Mouse (Mus musculus): Measurements from ENCODE around the gene Golt1a. TPM values are rescaled to one million over a fixed set of nuclear protein-coding genes. Genes with fewer than 3 reads are reported as not detected.
"Not testable (repeated sequence)": the region's sequence is repeated elsewhere in the genome, so short reads cannot be mapped to it uniquely, and the experiment has no call there.

Gene Golt1a
- total RNA-seq, 2 experiments from 2014 or later = 0.37 to 0.72 TPM

DNA sequence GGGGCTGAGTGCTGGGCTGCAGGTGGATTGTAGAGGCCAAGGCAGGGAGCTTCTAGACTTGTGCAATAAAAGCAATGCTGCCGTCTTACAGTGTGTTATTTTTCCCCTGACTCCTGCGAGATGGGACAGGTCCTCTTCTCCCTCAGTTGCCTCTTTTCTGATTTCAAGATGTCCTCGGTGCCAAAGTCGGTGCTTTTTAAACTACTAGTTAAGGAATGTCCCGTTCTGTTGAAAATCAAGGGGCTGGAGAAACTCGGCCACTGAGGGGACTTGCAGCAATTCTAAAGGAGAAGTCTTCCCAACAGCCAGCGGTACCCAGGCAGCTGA lies 20.0 kb downstream of the Golt1a start:
- no peak for DNase-seq (ENCODE audit: extremely low spot score in 1 of 2, low spot score in 2 of 2)

GRCm38 (mm10) chr1:133331142-133331541 lies 21.5 kb downstream of the Golt1a start:
- TF ChIP-seq CTCF (IDR thresholded peaks at IDR 0.05) = no peak
- H3K27ac ChIP-seq = peak overlapping the region; percentile 28; the same call in 1 of the 2 replicates
- H3K4me3 ChIP-seq = no peak overlapping the region
- intact Hi-C loops (cut with DNase I) = no loop called here
- no peak for DNase-seq (ENCODE audit: extremely low spot score in 1 of 2, low spot score in 2 of 2)

More for the DNA sequence above, 20.0 kb downstream of the Golt1a start:
- TF ChIP-seq CTCF (IDR thresholded peaks at IDR 0.05) = no peak
- intact Hi-C loops (cut with DNase I) = no loop called here
- Histone ChIP-seq H3K27ac (no peak overlapping the region), H3K4me3 (no peak overlapping the region; the same call in 1 of the 2 replicates)

DNA sequence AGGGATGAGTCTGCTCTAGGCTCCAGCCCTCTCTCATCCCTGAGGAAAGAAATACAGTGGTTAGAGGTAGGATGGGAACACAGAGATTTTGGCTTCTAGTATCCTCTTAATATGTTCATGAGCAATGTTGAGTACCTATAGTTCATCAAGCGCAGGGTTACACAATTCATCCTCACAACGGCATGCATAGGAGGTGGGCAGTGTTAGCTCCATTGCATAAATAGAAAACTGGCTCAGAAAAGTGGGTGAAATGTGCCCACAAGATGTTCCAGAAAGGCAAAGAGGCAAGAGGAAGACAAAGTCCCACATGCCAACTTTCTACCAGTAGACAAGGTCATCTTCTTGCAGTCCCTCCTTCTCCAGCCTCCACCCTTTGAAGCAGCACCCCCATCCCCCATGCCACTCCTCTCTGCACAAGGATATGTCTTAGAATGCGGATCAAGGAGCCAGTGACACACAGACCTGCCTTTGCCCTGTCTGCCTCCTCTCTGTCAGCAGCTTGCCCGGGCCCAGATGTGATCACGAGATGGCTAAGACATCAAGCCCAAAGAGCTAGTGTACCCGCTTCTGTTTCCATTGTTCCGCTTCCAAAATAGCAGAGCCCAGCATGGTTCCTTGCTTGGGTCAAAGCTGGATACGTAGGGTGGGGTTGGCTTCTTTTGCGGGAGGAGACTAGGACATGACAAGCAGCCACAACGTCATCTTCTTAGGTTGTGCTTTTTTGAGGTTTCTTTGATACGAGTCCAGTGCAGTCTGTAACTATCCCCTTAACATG lies 23.2 kb downstream of the Golt1a start:
- peak overlapping the region; percentile 75 for H3K27ac ChIP-seq
- TF ChIP-seq CTCF (IDR thresholded peaks at IDR 0.05) = no peak
- no peak overlapping the region for H3K4me3 ChIP-seq
- intact Hi-C loops (cut with DNase I) = no loop called here
- no peak for DNase-seq (ENCODE audit: extremely low spot score in 1 of 2, low spot score in 2 of 2)

DNA sequence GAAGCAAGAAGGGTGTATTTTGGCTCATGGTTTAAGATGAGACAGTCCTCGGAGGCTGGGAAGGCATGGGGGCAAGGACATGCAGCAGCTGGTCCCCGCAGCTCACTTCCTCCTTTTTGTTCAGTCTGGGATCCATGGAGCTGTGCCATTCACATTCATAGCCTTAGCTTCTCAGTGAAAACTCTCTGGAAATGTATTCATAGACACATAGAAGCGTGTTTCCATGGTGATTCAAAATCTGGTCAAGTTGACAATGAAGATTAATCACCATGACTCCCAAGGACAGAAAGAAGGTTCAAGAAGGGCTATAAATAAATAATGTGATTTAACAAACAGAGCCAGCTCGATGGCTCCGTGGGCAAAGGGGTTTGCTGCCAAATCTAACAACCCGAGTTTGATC lies 24.3 kb downstream of the Golt1a start:
- no peak overlapping the region for H3K27ac ChIP-seq

DNA sequence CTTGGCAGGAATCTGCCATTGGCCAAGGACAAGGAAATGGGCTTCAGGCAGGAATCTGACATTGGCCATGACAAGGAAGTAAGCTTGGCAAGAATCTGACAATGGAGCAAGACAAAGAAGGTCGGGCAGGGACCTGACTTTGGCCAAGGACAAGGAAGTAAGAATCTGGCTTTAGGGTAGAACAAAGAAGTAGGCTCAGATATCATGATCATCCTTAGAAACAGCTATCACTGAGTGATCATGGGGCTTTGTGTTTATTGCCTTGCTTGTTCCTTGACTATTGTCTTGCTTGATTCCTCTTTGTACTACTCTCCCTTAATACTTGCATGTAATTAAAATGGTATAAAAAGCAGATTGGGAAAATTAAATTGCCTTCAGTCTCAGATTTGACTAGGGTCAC lies 30.8 kb downstream of the Golt1a start:
- intact Hi-C loops (cut with DNase I); H3K4me3 ChIP-seq; DNase-seq (ENCODE audit: extremely low spot score in 1 of 2, low spot score in 2 of 2); H3K27ac ChIP-seq: not testable (repeated sequence)

More for the DNA sequence above, 24.3 kb downstream of the Golt1a start:
- H3K4me3 ChIP-seq = no peak overlapping the region
- no peak for TF ChIP-seq CTCF (IDR thresholded peaks at IDR 0.05)
- no peak for DNase-seq (ENCODE audit: extremely low spot score in 1 of 2, low spot score in 2 of 2)
- intact Hi-C loops (cut with DNase I) = no loop called here

- DNase-seq (ENCODE audit: extremely low spot score in 1 of 2, low spot score in 2 of 2) = no peak
- no peak overlapping the region for H3K27ac ChIP-seq
- no peak for TF ChIP-seq CTCF (IDR thresholded peaks at IDR 0.05)
- H3K4me3 ChIP-seq = no peak overlapping the region
- intact Hi-C loops (cut with DNase I) = no loop called here
Observed at GRCm38 (mm10) chr1:133344357-133344756, 34.8 kb downstream of the Golt1a start.

GRCm38 (mm10) chr1:133346531-133346930 lies 36.9 kb downstream of the Golt1a start:
- intact Hi-C loops (cut with DNase I) = no loop called here
- no peak for DNase-seq (ENCODE audit: extremely low spot score in 1 of 2, low spot score in 2 of 2)
- TF ChIP-seq CTCF (IDR thresholded peaks at IDR 0.05) = no peak
- no peak overlapping the region for H3K27ac ChIP-seq
- H3K4me3 ChIP-seq = no peak overlapping the region

DNA sequence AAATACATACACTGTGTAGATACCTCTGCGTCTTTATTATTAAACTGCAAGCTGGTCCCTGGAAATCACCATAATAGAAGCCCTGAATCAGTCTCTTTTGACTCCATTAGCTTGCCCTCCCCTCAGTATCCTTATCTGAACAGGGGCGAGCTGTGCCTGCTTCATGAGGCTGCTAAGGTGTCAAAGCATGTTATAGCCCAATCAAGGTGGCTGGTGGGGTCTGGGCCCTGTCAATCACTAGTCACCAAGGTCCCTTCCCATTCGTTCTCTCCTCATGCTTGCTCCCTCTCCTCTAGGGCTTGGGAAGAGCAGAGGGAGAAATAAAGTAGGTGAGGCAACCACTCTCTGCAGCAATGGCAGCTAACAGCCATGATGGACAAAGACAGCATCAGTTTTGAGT lies 37.6 kb downstream of the Golt1a start:
- no peak overlapping the region for H3K27ac ChIP-seq
- no peak for DNase-seq (ENCODE audit: extremely low spot score in 1 of 2, low spot score in 2 of 2)
- TF ChIP-seq CTCF (IDR thresholded peaks at IDR 0.05) = no peak
- no peak overlapping the region for H3K4me3 ChIP-seq
- intact Hi-C loops (cut with DNase I) = no loop called here

- DNase-seq (ENCODE audit: extremely low spot score in 1 of 2, low spot score in 2 of 2) = no peak
- Histone ChIP-seq H3K27ac (no peak overlapping the region), H3K4me3 (no peak overlapping the region)
- TF ChIP-seq CTCF (IDR thresholded peaks at IDR 0.05) = no peak
- intact Hi-C loops (cut with DNase I) = no loop called here
Observed at GRCm38 (mm10) chr1:133347693-133348520, 38.3 kb downstream of the Golt1a start.

- intact Hi-C loops (cut with DNase I) = loop anchor here (5.0 kb wide), 1 partner anchor 203 kb away; no protein-coding TSS in a partner anchor
- no peak within 1 kb of the TSS for H3K27ac ChIP-seq
- DNase-seq (ENCODE audit: extremely low spot score in 1 of 2, low spot score in 2 of 2) = no peak
- no peak for TF ChIP-seq CTCF (IDR thresholded peaks at IDR 0.05)
- H3K4me3 ChIP-seq = no peak within 1 kb of the TSS
Observed at GRCm38 (mm10) chr1:133350210-133350609, 40.6 kb downstream of the Golt1a start, which contains the start of gene Ren1. Ren1 (plus strand) TSS chr1:133350510.

GRCm38 (mm10) chr1:133351762-133352161 lies 42.2 kb downstream of the Golt1a start:
- no peak overlapping the region for H3K4me3 ChIP-seq
- no peak for TF ChIP-seq CTCF (IDR thresholded peaks at IDR 0.05)
- intact Hi-C loops (cut with DNase I) = loop anchor here (5.0 kb wide), 1 partner anchor 204 kb away; no protein-coding TSS in a partner anchor
- H3K27ac ChIP-seq = no peak overlapping the region
- DNase-seq (ENCODE audit: extremely low spot score in 1 of 2, low spot score in 2 of 2) = no peak

- peak; percentile 84 to 91 for DNase-seq (ENCODE audit: extremely low spot score in 1 of 2, low spot score in 2 of 2)
- TF ChIP-seq CTCF (IDR thresholded peaks at IDR 0.05) = no peak; the same call in none of the 2 replicates
- intact Hi-C loops (cut with DNase I) = loop anchor here (1.0 to 5.0 kb wide), 3 partner anchors 39 to 206 kb away; no protein-coding TSS in a partner anchor
- no peak overlapping the region for H3K4me3 ChIP-seq
- H3K27ac ChIP-seq = no peak overlapping the region
Observed at GRCm38 (mm10) chr1:133353371-133353809, 43.8 kb downstream of the Golt1a start.

Data from left cerebral cortex, adult 2 months (tissue).